Comparison of ENCODE assay signal across 18 mouse cellular contexts in the genomic region with DNA sequence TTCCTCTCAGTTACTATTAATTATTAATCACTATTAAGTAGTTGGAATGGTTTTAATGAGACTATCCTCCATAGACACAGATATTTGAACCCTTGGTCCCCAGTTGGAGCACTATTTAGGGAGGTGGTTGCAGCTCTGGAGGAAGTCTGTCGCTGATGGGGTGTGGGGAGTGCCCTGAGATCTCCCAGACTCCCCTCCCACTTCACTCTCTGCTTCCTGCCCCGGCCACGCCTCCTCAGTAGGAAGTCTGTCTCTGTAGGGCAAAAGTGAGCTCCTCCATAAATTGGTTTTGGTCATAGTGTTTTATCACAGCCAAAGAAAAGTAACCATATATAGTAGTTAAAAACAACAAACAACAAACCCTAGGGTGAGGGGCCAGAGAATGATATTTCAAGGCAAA.
A peak's percentile ranks its signal among the peaks of the same experiment; 100 is the strongest.
DNase-seq lines count a peak whose midpoint lies in the region; ATAC-seq and TF ChIP-seq lines count a peak whose summit lies in the region.
"Had no signal": no experiment of that assay in that cellular context is flagged by ENCODE, and none has a peak within 500 bp of the region (broad histone marks: within the 10 kb centered on the region; RNA-seq: fewer than 3 reads in every experiment).

No protein-coding gene starts in this region.

- H3K4me1 ChIP-seq in midbrain, embryonic 11.5 days (ENCODE audit: control insufficient read depth, insufficient read depth, low read length): no peaks in the 10 kb centered on the region
- peaks cover 10% of the 10 kb centered on the region for H3K4me1 ChIP-seq in midbrain, embryonic 15.5 days
- no peaks in the 10 kb centered on the region for H3K4me1 ChIP-seq in forebrain, postnatal 0 days (ENCODE audit: insufficient read depth)

- no peaks in the 10 kb centered on the region for H3K36me3 ChIP-seq in midbrain, embryonic 11.5 days (ENCODE audit: control insufficient read depth, insufficient read depth, low read length)
- H3K36me3 ChIP-seq in midbrain, embryonic 15.5 days (replicated peaks): no peaks in the 10 kb centered on the region
- no peaks in the 10 kb centered on the region for H3K36me3 ChIP-seq in forebrain, postnatal 0 days (ENCODE audit: insufficient read depth)
- H3K36me3 ChIP-seq: limb, embryonic 12.5 days had no signal

- DNase-seq in midbrain, embryonic 11.5 days (ENCODE audit: low spot score, missing footprints): peak; percentile 31
- DNase-seq in ES-CJ7 (ENCODE audit: low read depth, low spot score) (peak; percentile 38), MEL-GATA-1-ER (ENCODE audit: extremely low read depth, low read depth) (peak; percentile 28)
- peak; percentile 32 for DNase-seq in lung, postnatal 14 days
- DNase-seq in B cell, adult 2 months: no peak
- no peak for DNase-seq in forebrain, postnatal 0 days
- DNase-seq: adrenal gland, postnatal 10 days; cerebellum, adult 9-11 months; gastrocnemius, postnatal 14 days; heart, adult 18-20 months; heart, postnatal 36 days; right cerebral cortex, postnatal 4 days had no signal

- no peak overlapping the region for H3K4me3 ChIP-seq in midbrain, embryonic 11.5 days (ENCODE audit: low read depth, low read length)
- H3K4me3 ChIP-seq in midbrain, embryonic 15.5 days: no peak overlapping the region
- H3K4me3 ChIP-seq in forebrain, postnatal 0 days (ENCODE audit: low read depth, low read length): no peak overlapping the region
- H3K4me3 ChIP-seq: forebrain, embryonic 13.5 days; limb, embryonic 12.5 days had no signal

- no peak for TF ChIP-seq CTCF in forebrain, postnatal 0 days (IDR thresholded peaks at IDR 0.05; ENCODE audit: low read depth)

- H3K27me3 ChIP-seq in midbrain, embryonic 11.5 days (ENCODE audit: control insufficient read depth, insufficient read depth, low read length): peaks cover 9% of the 10 kb centered on the region
- peaks cover 11% of the 10 kb centered on the region for H3K27me3 ChIP-seq in midbrain, embryonic 15.5 days (replicated peaks)
- no peaks in the 10 kb centered on the region for H3K27me3 ChIP-seq in forebrain, postnatal 0 days (ENCODE audit: insufficient read depth, low read length)

- no peaks in the 10 kb centered on the region for H3K9me3 ChIP-seq in midbrain, embryonic 11.5 days (ENCODE audit: control insufficient read depth, low read length)
- no peaks in the 10 kb centered on the region for H3K9me3 ChIP-seq in midbrain, embryonic 15.5 days
- H3K9me3 ChIP-seq in forebrain, postnatal 0 days (ENCODE audit: low read length): no peaks in the 10 kb centered on the region
- H3K9me3 ChIP-seq: forebrain, embryonic 13.5 days; limb, embryonic 12.5 days had no signal

- WGBS in midbrain, embryonic 11.5 days: 60% methylated on average over 3 of the region's 3 CpGs
- 62% methylated on average over 3 of the region's 3 CpGs for WGBS in midbrain, embryonic 15.5 days
- WGBS in forebrain, postnatal 0 days: 59% methylated on average over 3 of the region's 3 CpGs

- no peak for ATAC-seq in midbrain, embryonic 11.5 days (ENCODE audit: low FRiP score)
- ATAC-seq in midbrain, embryonic 15.5 days (replicated peaks): no peak
- ATAC-seq in forebrain, postnatal 0 days: no peak
- ATAC-seq: forebrain, embryonic 13.5 days; intestine, postnatal 0 days had no signal

- no peak overlapping the region for H3K9ac ChIP-seq in midbrain, embryonic 11.5 days (ENCODE audit: low read length)
- H3K9ac ChIP-seq in midbrain, embryonic 15.5 days: no peak overlapping the region
- no peak overlapping the region for H3K9ac ChIP-seq in forebrain, postnatal 0 days
- H3K9ac ChIP-seq: forebrain, embryonic 13.5 days; hindbrain, embryonic 14.5 days; limb, embryonic 12.5 days had no signal

- no peak overlapping the region for H3K4me2 ChIP-seq in midbrain, embryonic 11.5 days
- no peak overlapping the region for H3K4me2 ChIP-seq in midbrain, embryonic 15.5 days
- no peak overlapping the region for H3K4me2 ChIP-seq in forebrain, postnatal 0 days (ENCODE audit: low read depth)
- H3K4me2 ChIP-seq: forebrain, embryonic 13.5 days; hindbrain, embryonic 14.5 days; limb, embryonic 12.5 days had no signal

- no peak overlapping the region for H3K27ac ChIP-seq in midbrain, embryonic 11.5 days (ENCODE audit: low read depth, low read length)
- H3K27ac ChIP-seq in midbrain, embryonic 15.5 days: no peak overlapping the region
- no peak overlapping the region for H3K27ac ChIP-seq in forebrain, postnatal 0 days (ENCODE audit: low read depth, low read length)
- H3K27ac ChIP-seq: forebrain, embryonic 13.5 days; hindbrain, embryonic 14.5 days; limb, embryonic 12.5 days; stomach, postnatal 0 days had no signal

Comparison
In these comparisons a context has a peak if more than half of its experiments do, and no peak if none do; other contexts are left out.
1. DNase-seq: peak in midbrain, embryonic 11.5 days (single experiment), ES-CJ7 (single experiment), MEL-GATA-1-ER (single experiment) and lung, postnatal 14 days (single experiment); none in B cell, adult 2 months (0 of 2) and forebrain, postnatal 0 days (single experiment).